Mouse (Mus musculus) stomach, postnatal 0 days (tissue): ENCODE measurements at regions not wholly inside any gene's neighbourhood (a gene's known extent, or its start where the extent isn't known, plus 50 kb on each side); places are given as distances from the start of the nearest gene placed in this dataset.
"Not testable (repeated sequence)": the region's sequence is repeated elsewhere in the genome, so short reads cannot be mapped to it uniquely, and the experiment has no call there.

Source experiments
- ATAC-seq: fragments of 200-750 bp; cut with Nextera tagmentation; 2 replicates; pipeline ENCODE4 v1.8.0; 2017; ENCODE audit not compliant: low FRiP score, low TSS enrichment
- DNase-seq: peaks from one replicate; pipeline ENCODE4 v3.0.0-alpha.2; 2016; ENCODE audit warnings: low spot score
- H3K27ac ChIP-seq: fragments of 300-500 bp; sonication (generic); replicated peaks from 2 replicates; pipeline ENCODE4 v1.5.1; 2014; ENCODE audit warnings: mild to moderate bottlenecking, control low read depth
- H3K27me3 ChIP-seq: fragments of 300-500 bp; sonication (generic); 2 replicates; pipeline ENCODE4 v1.6.1; 2014; ENCODE audit warnings: low read length; ENCODE audit not compliant: control insufficient read depth, insufficient read depth
- H3K36me3 ChIP-seq: fragments of 300-500 bp; sonication (generic); 2 replicates; pipeline ENCODE4 v1.6.1; 2014; ENCODE audit warnings: low read length, mixed read lengths; ENCODE audit not compliant: control insufficient read depth, insufficient read depth
- H3K4me1 ChIP-seq: fragments of 300-500 bp; sonication (generic); replicated peaks from 2 replicates; pipeline ENCODE4 v1.6.1; 2014; ENCODE audit warnings: antibody characterized with exemption; ENCODE audit not compliant: control insufficient read depth, insufficient read depth
- H3K4me2 ChIP-seq: fragments of 300-500 bp; sonication (generic); replicated peaks from 2 replicates; pipeline ENCODE4 v1.6.1; 2014; ENCODE audit warnings: low read depth, mild to moderate bottlenecking, control low read depth, moderate library complexity
- H3K4me3 ChIP-seq: fragments of 300-500 bp; sonication (generic); 2 replicates; pipeline ENCODE4 v1.5.1; 2014; ENCODE audit warnings: low read depth, low read length, control low read depth
- H3K9ac ChIP-seq: fragments of 300-500 bp; sonication (generic); 2 replicates; pipeline ENCODE4 v1.6.1; 2014; ENCODE audit warnings: mild to moderate bottlenecking, low read length, control low read depth, mixed read lengths
- H3K9me3 ChIP-seq: fragments of 300-500 bp; sonication (generic); 2 replicates; pipeline ENCODE4 v1.6.1; 2016; ENCODE audit warnings: low read length; ENCODE audit not compliant: control insufficient read depth
- CTCF ChIP-seq: IDR thresholded peaks from 2 replicates; pipeline ENCODE4 v1.5.1; 2016; ENCODE audit warnings: antibody characterized with exemption, low read depth, mild to moderate bottlenecking, moderate library complexity
- EP300 ChIP-seq: optimal IDR thresholded peaks from 2 replicates; pipeline ENCODE3; 2016; ENCODE audit warnings: antibody characterized with exemption
- WGBS: fragments of 180-500 bp; shearing (Covaris S2); extraction: QIAGEN DNeasy Blood & Tissue Kit; methylation state at CpG from one replicate; pipeline ENCODE4 v1.1.7; 2014; 5-methylcytosine and 5-hydroxymethylcytosine counted together

- no peaks in the 10 kb centered on the region for H3K36me3 ChIP-seq
- ATAC-seq, result no peak
- no peaks in the 10 kb centered on the region for H3K27me3 ChIP-seq
- DNase-seq, result no peak
- no peak overlapping the region for H3K27ac ChIP-seq
- no peaks in the 10 kb centered on the region for H3K9me3 ChIP-seq
- H3K4me1 ChIP-seq, result no peaks in the 10 kb centered on the region
- 85% methylated on average over 3 of the region's 3 CpGs for WGBS
- H3K9ac ChIP-seq, result no peak overlapping the region
- H3K4me2 ChIP-seq, result no peak overlapping the region
- TF ChIP-seq EP300 (no peak), CTCF (no peak)
- H3K4me3 ChIP-seq, result no peak overlapping the region
Measured at GRCm38 (mm10) chrX:103553605-103554004, 76.8 kb upstream of the Zcchc13 start.

- not testable (repeated sequence) for H3K4me1 ChIP-seq, H3K4me2 ChIP-seq, DNase-seq, H3K9ac ChIP-seq, H3K4me3 ChIP-seq, H3K27me3 ChIP-seq, H3K36me3 ChIP-seq, H3K27ac ChIP-seq, H3K9me3 ChIP-seq
- WGBS, result 24% methylated on average over 5 of the region's 5 CpGs
- peak; percentile 55; the same call in 1 of the 2 replicates for ATAC-seq
Measured at GRCm38 (mm10) chrX:103555041-103555986, 75.1 kb upstream of the Zcchc13 start.

GRCm38 (mm10) chrX:103556046-103556445, 74.3 kb upstream of the Zcchc13 start:
- no peak for ATAC-seq
- TF ChIP-seq EP300 (no peak), CTCF (no peak)
- no peak overlapping the region for H3K4me2 ChIP-seq

GRCm38 (mm10) chrX:103556681-103557490, 73.5 kb upstream of the Zcchc13 start:
- Histone ChIP-seq H3K27me3 (no peaks in the 10 kb centered on the region), H3K4me2 (no peak overlapping the region), H3K27ac (peak overlapping the region; percentile 24; the same call in 1 of the 2 replicates), H3K4me3 (no peak overlapping the region), H3K9ac (no peak overlapping the region), H3K9me3 (no peaks in the 10 kb centered on the region), H3K4me1 (no peaks in the 10 kb centered on the region), H3K36me3 (no peaks in the 10 kb centered on the region)
- 33% methylated on average over 7 of the region's 7 CpGs for WGBS
- DNase-seq (peak; percentile 23), ATAC-seq (peak; percentile 89)
- TF ChIP-seq EP300 (no peak), CTCF (no peak)

More at GRCm38 (mm10) chrX:103556046-103556445, 74.3 kb upstream of the Zcchc13 start:
- Histone ChIP-seq H3K4me3 (no peak overlapping the region), H3K27ac (peak overlapping the region; percentile 24; the same call in 1 of the 2 replicates), H3K9ac (no peak overlapping the region), H3K4me1 (no peaks in the 10 kb centered on the region), H3K27me3 (no peaks in the 10 kb centered on the region), H3K36me3 (no peaks in the 10 kb centered on the region), H3K9me3 (no peaks in the 10 kb centered on the region)
- no peak for DNase-seq
- WGBS, result 50% methylated on average over 4 of the region's 4 CpGs

GRCm38 (mm10) chrX:103557496-103557895, 72.9 kb upstream of the Zcchc13 start:
- Histone ChIP-seq H3K27me3 (no peaks in the 10 kb centered on the region), H3K9me3 (no peaks in the 10 kb centered on the region), H3K4me1 (no peaks in the 10 kb centered on the region), H3K27ac (0 out of 2 replicates have a peak overlapping the region, but pooled peaks have one; percentile 9), H3K9ac (no peak overlapping the region), H3K36me3 (no peaks in the 10 kb centered on the region), H3K4me2 (no peak overlapping the region), H3K4me3 (no peak overlapping the region)
- ATAC-seq, result no peak
- 84% methylated on average over 4 of the region's 4 CpGs for WGBS
- TF ChIP-seq CTCF (no peak), EP300 (no peak)
- no peak for DNase-seq
